Mouse (Mus musculus) limb, embryonic 14.5 days (tissue): ENCODE data around the gene Adh7. TPM values are rescaled to one million over a fixed set of nuclear protein-coding genes. Genes with fewer than 3 reads are reported as not detected.

ENCODE experiments used
- ATAC-seq: fragments of 200-750 bp; cut with Nextera tagmentation; 2 replicates; pipeline ENCODE4 v1.8.0; 2017; ENCODE audit warnings: low read depth, moderate number of reproducible peaks, moderate TSS enrichment; ENCODE audit not compliant: low FRiP score
- DNase-seq: peaks from one replicate; pipeline ENCODE4 v3.0.0-alpha.2; 2015; ENCODE audit warnings: low spot score
- H3K27ac ChIP-seq: fragments of 300-500 bp; sonication (generic); replicated peaks from 2 replicates; pipeline ENCODE4 v1.5.1; 2014; ENCODE audit warnings: low read depth, mild to moderate bottlenecking, low read length, moderate library complexity, mixed read lengths
- H3K27me3 ChIP-seq: fragments of 300-500 bp; sonication (generic); 2 replicates; pipeline ENCODE4 v1.6.1; 2014; ENCODE audit warnings: low read length, mixed read lengths; ENCODE audit not compliant: control insufficient read depth, insufficient read depth
- H3K36me3 ChIP-seq: fragments of 300-500 bp; sonication (generic); 2 replicates; pipeline ENCODE4 v1.6.1; 2014; ENCODE audit warnings: mild to moderate bottlenecking, low read length, moderate library complexity, mixed read lengths; ENCODE audit not compliant: control insufficient read depth, insufficient read depth
- H3K4me1 ChIP-seq: fragments of 300-500 bp; sonication (generic); 2 replicates; pipeline ENCODE4 v1.6.1; 2014; ENCODE audit warnings: antibody characterized with exemption, low read length, mixed read lengths; ENCODE audit not compliant: control insufficient read depth, insufficient read depth
- H3K4me2 ChIP-seq: fragments of 300-500 bp; sonication (generic); replicated peaks from 2 replicates; pipeline ENCODE4 v1.6.1; 2014; ENCODE audit warnings: low read depth, mild to moderate bottlenecking, low read length, moderate library complexity; ENCODE audit not compliant: severe bottlenecking
- H3K4me3 ChIP-seq: fragments of 300-500 bp; sonication (generic); replicated peaks from 2 replicates; pipeline ENCODE4 v1.5.1; 2014; ENCODE audit warnings: low read length
- H3K9ac ChIP-seq: fragments of 300-500 bp; sonication (generic); 2 replicates; pipeline ENCODE4 v1.6.1; 2014; ENCODE audit warnings: mild to moderate bottlenecking, low read depth, low read length, moderate library complexity; ENCODE audit not compliant: severe bottlenecking
- H3K9me3 ChIP-seq: fragments of 300-500 bp; sonication (generic); 2 replicates; pipeline ENCODE4 v1.6.1; 2016; ENCODE audit warnings: low read length; ENCODE audit not compliant: control insufficient read depth
- POLR2A ChIP-seq: fragments of 200-500 bp; IDR thresholded peaks from 2 replicates; pipeline ENCODE4 v1.8.0; 2012; ENCODE audit warnings: inconsistent platforms, mild to moderate bottlenecking, moderate library complexity, borderline replicate concordance; ENCODE audit not compliant: insufficient read depth, insufficient read length; ENCODE audit errors: extremely low read depth
- WGBS: fragments of 180-500 bp; shearing (Covaris S2); extraction: QIAGEN DNeasy Blood & Tissue Kit; methylation state at CpG from one replicate; pipeline ENCODE4 v1.1.7; 2014; 5-methylcytosine and 5-hydroxymethylcytosine counted together
- polyA plus RNA-seq, 2 experiments: library from polyadenylated mRNA; depleted of rRNA in 1 of 2; stranded (reverse) in 1 of 2; unstranded in 1 of 2; fragments of >200 nt; fragmentation: Nextera tagmentation in 1 of 2; extraction: Ambion mirVana in 1 of 2; gene quantifications; 2 replicates each; pipeline versions ENCODE4 v1.2.1 to v1.2.3; 2012 to 2014

The Adh7 gene
- polyA plus RNA-seq, 2 experiments = 0.77 to 1.9 TPM

- ATAC-seq (no peak), DNase-seq (no peak)
- TF ChIP-seq POLR2A = no peak
- Histone ChIP-seq H3K36me3 (no peaks in the 10 kb centered on the region), H3K4me1 (no peaks in the 10 kb centered on the region), H3K27me3 (no peaks in the 10 kb centered on the region), H3K9me3 (no peaks in the 10 kb centered on the region), H3K4me2 (no peak overlapping the region), H3K4me3 (no peak overlapping the region), H3K27ac (no peak overlapping the region), H3K9ac (no peak overlapping the region)
- WGBS = 76% methylated on average over 5 of the region's 5 CpGs
Observed at GRCm38 (mm10) chr3:138254205-138254604, 36.6 kb downstream of the Adh7 start.

DNA sequence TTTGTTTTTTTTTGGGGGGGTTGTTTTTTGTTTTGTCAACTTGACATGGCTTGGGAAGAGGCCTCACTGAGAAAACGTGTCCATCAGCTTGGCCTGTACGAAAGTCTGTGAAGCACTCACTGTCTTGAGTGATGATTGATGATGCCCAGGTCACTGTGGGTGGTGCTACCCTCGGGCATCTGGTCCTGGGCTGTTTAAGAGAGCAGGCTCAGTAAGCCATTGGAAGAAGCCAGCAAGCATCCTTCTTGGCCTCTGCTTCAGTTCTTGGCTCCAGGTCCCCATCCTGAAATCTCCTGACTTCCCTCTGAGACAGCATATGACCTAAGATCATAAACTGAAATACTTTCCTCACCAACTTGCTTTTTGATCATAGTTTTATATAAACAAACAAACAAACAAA is 37.8 kb downstream of the Adh7 start:
- no peak for DNase-seq
- no peak overlapping the region for H3K4me2 ChIP-seq
- H3K27ac ChIP-seq = no peak overlapping the region
- WGBS = 36% methylated on average over 3 of the region's 3 CpGs
- no peaks in the 10 kb centered on the region for H3K9me3 ChIP-seq
- H3K27me3 ChIP-seq = no peaks in the 10 kb centered on the region
- no peak overlapping the region for H3K9ac ChIP-seq
- TF ChIP-seq POLR2A = no peak
- ATAC-seq = no peak
- H3K36me3 ChIP-seq = no peaks in the 10 kb centered on the region
- H3K4me1 ChIP-seq = no peaks in the 10 kb centered on the region
- H3K4me3 ChIP-seq = no peak overlapping the region

DNA sequence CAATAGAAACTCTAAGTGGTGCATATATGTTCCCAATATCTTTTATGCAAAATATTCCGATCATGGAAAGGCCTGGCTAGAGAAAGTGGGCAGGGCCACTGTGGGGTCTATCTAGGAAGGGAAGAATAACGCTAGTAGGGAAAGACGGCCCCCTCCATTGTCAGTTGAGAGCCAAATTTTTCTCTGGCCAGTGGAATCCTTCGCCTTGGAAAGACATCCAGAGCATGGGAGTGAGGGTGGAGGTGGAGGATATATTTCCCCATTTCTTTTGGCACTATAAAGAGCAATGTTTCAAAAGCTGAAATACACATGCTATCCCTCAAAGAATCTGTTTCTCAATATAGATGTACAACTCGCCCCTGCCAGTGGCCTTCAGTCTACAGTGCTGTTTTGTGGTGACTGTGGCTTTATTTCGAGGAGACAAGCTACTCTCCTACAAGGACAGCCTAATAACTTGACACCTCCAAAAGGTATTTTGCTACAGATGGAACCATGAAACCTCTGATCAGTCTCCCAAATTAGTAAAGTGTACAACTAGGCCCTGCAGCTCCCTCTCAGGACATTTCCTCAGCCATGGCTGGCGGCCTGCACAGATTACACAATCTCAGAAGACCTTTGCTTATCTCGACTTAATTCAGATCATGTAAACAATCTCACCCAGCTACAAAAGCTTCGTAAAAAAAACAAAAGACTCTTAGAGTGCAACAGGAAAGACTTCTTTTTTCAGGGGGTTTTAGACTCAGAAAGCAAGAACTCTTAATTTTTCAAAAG is 38.4 kb downstream of the Adh7 start:
- DNase-seq (no peak), ATAC-seq (no peak)
- H3K9me3 ChIP-seq = no peaks in the 10 kb centered on the region
- WGBS = 68% methylated on average over 9 of the region's 9 CpGs
- no peak overlapping the region for H3K27ac ChIP-seq
- H3K36me3 ChIP-seq = no peaks in the 10 kb centered on the region
- H3K27me3 ChIP-seq = no peaks in the 10 kb centered on the region
- no peak overlapping the region for H3K4me3 ChIP-seq
- TF ChIP-seq POLR2A = no peak
- no peak overlapping the region for H3K4me2 ChIP-seq
- no peak overlapping the region for H3K9ac ChIP-seq
- H3K4me1 ChIP-seq = no peaks in the 10 kb centered on the region

DNA sequence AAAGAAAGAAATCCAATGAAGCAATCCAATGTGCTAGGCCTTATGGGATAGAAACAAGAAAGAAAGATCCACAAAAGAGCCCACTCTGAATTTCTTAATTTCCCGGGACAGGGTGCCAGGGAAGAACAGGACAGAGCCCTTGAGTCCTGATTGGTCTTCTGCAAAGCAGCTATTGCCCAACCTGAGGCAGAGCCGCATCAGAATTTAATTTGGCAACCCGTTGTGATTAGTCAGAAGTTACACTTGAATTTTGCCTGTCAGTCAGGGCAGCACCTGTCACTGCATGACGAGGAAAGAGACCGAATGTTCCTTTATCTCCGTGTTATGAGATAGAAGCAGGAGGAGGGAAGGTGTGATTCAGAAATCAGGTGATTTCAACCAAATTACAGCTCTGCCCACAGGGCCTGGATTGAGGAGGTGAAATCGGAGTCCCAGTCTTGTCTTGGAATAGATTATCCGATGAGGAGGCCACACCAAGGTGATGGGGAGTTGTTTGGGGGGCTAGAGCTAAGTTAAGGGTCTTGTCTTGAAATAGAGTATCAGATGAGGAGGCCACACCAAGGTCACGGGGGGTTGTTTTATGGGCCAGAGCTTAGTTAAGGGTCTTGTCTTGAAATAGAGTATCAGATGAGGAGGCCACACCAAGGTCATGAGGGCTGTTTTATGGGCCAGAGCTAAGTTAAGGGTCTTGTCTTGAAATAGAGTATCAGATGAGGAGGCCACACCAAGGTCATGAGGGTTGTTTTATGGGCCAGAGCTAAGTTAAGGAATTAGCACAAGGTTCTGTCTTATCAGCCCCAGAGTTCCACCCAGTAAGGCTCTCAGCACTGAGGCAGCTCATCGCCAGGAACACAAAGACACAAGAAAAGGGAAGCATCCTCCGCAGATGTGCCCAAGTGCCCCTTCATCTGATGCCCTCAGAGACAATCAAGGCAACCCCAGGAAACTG is 43.4 kb downstream of the Adh7 start, which contains the start of gene Adh1:
Adh1 (plus strand) TSS at position 271 of the 949 bp plus-strand sequence.
- no peak for ATAC-seq
- Histone ChIP-seq H3K4me2 (no peak within 1 kb of the TSS), H3K9ac (no peak within 1 kb of the TSS), H3K9me3 (no peaks in the 10 kb centered on the region), H3K4me3 (no peak within 1 kb of the TSS), H3K4me1 (no peaks in the 10 kb centered on the region), H3K27ac (no peak within 1 kb of the TSS), H3K36me3 (no peaks in the 10 kb centered on the region), H3K27me3 (no peaks in the 10 kb centered on the region)
- no peak for DNase-seq
- WGBS = 75% methylated on average over 11 of the region's 11 CpGs
- TF ChIP-seq POLR2A = no peak

- H3K4me2 ChIP-seq = no peak overlapping the region
- ATAC-seq (no peak), DNase-seq (no peak)
- H3K4me3 ChIP-seq = no peak overlapping the region
- H3K27me3 ChIP-seq = no peaks in the 10 kb centered on the region
- H3K4me1 ChIP-seq = no peaks in the 10 kb centered on the region
- no peak overlapping the region for H3K9ac ChIP-seq
- WGBS = 54% methylated on average over 4 of the region's 4 CpGs
- no peak overlapping the region for H3K27ac ChIP-seq
- TF ChIP-seq POLR2A = no peak
- no peaks in the 10 kb centered on the region for H3K9me3 ChIP-seq
- H3K36me3 ChIP-seq = no peaks in the 10 kb centered on the region
Observed at GRCm38 (mm10) chr3:138262568-138262967, 45.0 kb downstream of the Adh7 start.
